Mouse (Mus musculus) R1 (cell line): ENCODE measurements at regions not wholly inside any gene's neighbourhood (a gene's known extent, or its start where the extent isn't known, plus 50 kb on each side); places are given as distances from the start of the nearest gene placed in this dataset.
"Not testable (repeated sequence)": the region's sequence is repeated elsewhere in the genome, so short reads cannot be mapped to it uniquely, and the experiment has no call there.

Experiments
- DNase-seq: peaks from one replicate; pipeline ENCODE4 v3.0.0-alpha.2; 2018; ENCODE audit warnings: low read depth, low spot score

DNA sequence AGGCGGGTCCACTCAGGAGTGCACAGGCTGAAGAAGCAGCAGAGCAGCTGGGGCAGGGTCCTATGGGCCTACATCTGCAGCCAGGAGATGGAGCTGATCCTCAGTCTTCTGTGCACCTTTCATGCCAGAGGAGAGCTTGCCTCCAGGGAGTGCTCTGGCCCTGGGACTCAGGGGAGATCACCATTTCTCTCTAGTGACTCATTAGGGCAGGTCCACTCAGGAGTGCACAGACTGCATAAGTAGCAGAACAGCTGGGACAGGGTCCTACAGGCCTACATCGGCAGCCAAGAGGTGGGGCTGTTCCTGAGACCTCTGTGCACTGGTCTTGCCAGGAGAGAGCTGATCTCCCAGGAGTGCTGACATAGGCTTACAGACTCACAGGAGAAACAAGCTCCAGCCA, 159.4 kb upstream of the Gm21897 start:
- DNase-seq = no peak

DNA sequence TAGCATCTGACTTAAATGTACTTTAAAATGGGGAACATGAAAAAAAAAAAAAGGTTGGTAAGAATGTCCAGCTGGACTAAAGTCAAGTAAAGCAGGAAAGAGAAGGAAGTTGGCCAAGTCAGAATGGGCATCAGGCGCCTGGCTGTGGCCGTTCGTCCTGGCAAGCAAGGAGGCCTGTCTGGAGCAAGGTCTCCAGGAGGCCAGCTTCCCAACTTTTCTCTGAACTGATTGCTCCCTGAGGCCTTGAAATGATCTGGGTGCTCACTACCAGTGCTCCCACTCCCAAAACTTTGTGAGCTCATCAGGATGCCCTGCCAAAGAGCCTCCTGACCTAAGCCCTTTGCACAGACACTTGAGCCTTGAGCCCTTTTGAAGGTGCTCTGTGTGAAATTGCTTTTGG, 141.7 kb upstream of the Gm21897 start:
- DNase-seq = no peak

DNA sequence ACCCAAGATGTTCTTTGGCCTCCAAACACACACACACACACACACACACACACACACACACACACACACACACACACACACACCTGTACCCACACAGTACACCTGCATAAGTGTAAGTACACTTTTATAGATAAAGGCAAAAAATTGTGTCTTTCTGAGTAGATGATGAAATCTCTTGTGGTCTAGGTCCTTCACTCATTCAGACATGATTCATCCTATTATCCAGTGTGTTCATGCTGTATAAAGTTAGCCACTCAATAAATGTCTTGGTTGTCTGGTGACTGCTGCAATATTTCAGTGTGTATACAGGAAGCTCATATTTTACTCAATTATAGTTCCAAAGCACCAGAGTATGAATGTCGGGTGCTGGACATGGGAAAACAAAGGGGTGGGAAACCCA, 131.5 kb upstream of the Gm21897 start:
- no peak for DNase-seq

DNA sequence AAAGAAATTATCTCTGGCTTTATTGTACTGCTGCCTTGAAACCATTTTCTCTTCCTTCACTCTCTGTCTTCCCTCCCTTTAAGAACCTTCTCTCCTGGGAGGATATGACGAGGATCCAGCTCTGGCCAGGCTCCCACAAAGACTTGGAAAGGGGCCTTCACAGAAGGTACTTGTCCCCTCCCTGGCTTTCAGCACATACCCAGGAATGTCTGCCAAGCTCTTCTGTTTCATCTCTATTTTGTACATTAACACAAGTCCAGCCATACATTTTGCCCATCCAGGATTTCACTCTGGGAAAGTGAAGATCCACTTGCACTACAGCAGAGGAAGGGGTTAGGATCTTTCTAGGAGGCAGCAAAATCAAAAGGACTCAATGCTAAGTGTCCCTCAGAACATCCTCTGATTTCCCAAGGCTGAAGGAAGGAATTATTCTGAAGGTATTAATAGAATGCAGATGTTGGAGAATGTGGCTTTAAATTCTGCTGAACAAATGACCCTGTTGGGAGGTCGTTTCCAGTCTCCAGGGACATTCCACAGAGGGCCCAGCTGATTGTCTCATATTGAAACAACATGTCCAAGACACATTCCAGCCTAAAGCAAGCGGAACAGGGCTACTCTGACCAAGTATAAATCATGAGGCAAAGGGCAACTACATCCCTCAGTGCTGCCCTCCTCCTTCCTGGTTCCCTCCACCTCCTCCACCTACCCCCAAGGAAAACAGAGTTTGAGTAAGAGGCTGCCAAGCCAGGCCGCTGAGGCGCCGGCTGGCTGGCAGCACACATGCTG, 122.1 kb upstream of the Gm21897 start:
- no peak for DNase-seq

DNA sequence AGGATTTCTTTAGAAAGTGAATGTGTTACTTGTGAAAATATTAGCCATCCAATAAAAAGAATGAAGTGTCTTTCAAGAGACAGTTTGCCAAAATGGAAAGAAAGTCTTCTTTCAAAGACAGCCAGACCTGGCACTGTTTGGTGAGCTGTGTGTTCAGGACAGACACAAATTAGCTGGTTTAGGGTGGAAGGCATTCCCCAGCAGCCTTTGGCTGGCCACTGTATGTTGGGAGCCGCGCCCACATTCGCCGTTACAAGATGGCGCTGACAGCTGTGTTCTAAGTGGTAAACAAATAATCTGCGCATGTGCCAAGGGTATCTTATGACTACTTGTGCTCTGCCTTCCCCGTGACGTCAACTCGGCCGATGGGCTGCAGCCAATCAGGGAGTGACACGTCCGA, 121.3 kb upstream of the Gm21897 start:
- not testable (repeated sequence) for DNase-seq

DNA sequence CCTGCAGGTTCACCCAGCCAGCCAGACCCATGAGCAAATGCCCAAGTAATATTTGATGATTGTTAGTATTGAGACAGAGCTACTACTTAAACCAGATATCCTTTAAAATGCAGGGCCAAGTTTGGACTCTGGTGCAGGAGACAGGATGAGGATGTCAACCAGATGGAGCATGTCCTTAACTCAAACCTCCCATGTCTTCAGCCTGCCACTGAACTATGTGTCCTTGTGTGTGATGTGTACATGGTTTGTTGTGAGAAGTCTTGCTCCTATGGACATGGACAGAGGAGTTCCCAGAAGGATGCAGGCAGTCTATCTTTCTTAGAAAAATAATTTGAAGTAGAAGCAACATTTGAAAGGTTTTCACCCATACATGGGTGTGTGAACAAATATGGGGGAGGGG, 120.4 kb upstream of the Gm21897 start:
- no peak for DNase-seq

DNA sequence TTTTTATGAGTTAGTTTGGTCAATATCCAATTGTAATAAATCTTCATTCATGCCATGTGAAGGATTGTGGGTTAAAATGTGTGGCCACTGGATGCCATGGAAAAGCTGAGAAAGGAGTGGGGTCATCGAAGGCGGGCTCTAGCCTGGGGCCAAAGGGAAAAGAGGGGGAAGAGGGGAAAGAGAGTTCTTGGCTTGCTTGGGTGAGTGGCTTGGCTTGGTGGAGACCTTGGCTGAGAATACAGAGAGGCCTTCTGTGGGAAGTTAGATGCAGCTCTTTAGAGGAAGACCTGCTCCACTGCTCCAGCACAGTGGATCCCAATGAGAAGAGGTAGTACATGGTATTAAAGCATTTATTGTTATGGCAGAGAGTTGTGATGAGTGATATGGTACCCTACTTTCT, 101.3 kb upstream of the Gm21897 start:
- no peak for DNase-seq

DNA sequence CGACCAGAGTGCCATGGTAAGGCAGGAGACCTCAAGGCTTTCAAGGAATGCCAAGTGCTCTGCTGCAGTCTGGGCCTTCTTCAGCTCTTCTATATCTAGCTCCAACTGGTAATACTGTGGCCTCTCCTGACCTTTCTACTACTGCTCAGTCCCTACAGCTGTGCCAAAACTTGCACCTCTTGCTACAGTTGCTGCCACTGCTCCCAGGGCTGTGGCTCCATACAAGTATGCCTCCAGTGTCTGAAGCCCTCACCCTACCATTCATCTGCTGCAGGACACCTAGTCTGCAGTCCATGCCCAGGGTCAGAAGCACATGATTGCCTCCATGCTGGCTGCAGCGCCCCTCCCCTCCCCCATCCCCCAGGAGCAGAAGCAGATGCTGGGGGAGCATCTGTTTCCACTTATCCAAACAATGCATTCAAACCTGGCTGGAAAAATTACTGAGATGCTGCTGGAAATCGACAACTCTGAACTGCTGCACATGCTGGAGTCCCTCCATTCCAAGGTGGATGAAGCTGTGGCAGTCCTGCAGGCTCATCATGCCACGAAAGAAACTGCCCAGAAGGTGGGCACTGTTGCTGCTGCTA, 96.2 kb upstream of the Gm21897 start:
- DNase-seq = no peak

DNA sequence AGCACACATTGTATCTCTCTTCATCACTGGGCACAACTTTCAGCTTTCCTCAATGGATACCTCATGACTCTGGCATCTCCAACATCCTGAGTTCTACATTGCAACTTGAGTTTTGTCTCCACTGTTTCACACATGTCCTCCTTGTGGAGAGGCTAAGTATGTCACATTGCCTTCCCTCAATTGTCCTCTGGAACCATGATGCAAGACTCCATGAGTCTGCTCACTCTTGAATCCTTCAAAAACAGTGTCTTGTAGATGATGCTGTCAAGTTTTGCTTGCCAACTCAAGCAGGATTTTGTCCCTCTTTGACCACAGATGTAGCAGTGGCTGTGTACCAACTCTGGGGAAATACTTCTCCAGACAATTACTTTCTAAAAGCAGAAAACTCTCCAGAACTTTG, 79.4 kb upstream of the Gm21897 start:
- no peak for DNase-seq

DNA sequence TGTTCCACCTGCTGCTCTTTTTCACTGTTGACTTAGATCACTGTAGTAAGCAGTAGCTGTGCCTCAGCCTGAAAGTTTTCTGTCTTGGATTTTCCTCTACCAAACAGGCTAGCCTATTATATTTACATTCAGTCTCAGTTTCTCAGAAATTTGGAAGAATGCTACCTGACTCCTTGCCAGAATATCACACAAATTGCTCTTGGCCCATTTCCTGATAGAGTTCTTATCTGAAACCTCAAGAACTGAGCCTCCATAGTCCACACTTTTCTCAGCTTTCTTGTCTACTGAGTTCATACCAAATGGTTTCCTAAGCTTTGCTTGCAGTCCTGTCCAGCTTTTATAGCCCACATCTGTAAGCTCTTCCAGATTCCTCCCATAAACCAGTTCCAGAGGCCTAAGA, 78.8 kb upstream of the Gm21897 start:
- no peak for DNase-seq

DNA sequence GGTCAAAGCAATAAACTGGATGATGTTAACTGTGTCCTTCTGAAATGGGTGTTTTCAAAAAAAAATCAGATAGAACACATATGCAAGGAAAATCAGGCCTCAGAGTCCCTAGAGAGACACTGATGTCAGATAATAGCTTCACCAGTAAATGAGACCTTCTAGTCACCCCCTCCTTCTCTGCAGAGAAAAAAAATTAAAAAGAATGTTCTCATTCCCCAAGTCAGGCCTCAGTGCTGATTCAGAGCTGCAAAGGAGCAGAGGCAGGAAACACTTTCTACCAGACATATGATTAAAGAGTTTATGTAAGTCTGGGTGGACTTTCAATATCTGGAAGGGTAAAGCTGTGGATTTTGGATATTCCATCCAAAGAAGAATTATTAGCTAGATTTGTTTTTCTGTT, 67.1 kb upstream of the Gm21897 start:
- DNase-seq = no peak

DNA sequence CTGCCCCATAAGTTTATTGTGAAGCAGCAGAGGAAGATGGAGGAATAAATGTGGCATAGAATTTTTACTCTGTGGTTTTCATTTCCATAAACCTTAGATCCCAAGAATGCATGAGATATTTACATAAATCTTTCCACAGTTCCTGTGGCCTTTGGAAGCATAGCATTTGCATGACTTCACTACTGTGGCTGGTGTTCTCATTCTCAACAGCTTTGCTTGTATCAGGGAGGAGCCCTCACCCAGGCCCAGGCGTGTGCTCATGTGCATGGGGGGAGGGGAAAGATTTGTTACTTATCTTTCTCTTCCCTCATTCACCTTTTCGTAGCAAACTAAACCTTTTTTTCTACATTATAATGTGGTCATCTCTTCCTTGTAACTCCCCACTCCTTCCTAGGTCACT, 65.6 kb upstream of the Gm21897 start:
- no peak for DNase-seq

DNA sequence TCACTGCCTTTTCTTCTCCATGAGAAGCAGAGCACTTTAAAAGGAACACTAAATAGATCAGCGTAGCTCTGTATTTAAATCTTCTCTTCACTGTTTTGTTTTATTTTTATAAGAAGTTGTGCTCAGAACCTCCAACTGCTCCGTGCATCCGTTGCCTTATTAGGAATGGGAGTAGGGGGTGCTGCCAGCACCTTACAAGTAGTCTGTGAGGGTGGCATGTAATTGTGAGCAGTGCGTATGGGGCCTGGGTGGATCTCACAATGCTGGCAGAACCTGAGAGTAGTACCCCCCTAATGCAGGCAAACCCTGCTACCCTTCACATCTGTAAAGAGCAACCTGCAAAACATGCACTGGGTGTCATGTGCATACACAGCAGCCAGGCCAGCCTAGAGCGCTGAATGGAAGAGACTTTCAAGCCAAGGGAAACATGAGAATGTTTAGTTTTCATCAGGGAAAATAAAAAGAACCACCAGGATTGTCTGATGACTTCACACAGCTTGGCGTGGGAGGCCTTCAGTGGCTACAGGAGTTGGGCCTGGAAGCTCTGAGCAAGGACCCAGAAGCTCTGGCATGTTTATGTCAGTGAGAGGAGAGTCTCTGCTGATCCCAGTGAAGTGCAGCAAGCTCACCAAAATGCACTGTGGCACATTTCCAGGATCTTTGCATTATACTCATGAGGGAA, 64.5 kb upstream of the Gm21897 start:
- DNase-seq = no peak

DNA sequence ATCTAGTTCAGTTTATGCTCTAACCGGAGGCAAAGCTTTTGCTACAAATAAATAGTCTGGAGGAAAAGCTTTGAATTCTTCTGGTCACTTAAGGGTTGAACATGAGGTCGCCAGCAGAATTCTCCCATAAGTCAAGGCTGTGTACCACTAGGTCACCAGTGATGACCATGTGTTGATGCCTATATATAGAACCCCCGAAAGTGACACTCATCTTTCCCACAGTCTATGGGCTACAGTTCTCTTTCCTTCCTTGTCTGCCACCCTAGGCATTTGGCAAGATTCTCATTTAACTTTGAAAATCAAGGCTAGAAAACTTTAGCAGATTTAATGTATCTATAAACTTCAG, 63.9 kb upstream of the Gm21897 start:
- no peak for DNase-seq

DNA sequence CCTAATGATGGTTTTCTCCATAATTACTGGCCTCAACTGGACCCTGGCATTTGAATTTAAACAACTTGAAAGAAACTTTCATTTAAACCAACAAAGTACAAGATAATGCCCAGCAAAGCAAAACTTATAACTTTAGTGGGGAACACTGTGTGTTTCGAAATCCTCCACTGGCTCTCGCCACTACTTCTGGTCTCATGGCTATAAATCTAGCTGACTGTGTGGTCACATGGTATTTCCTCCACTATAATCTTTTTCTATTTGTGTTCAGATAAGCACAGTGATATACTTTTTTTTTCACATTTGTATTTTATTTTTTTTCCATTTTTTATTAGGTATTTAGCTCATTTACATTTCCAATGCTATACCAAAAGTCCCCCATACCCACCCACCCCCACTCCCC, 62.6 kb upstream of the Gm21897 start:
- DNase-seq = no peak

DNA sequence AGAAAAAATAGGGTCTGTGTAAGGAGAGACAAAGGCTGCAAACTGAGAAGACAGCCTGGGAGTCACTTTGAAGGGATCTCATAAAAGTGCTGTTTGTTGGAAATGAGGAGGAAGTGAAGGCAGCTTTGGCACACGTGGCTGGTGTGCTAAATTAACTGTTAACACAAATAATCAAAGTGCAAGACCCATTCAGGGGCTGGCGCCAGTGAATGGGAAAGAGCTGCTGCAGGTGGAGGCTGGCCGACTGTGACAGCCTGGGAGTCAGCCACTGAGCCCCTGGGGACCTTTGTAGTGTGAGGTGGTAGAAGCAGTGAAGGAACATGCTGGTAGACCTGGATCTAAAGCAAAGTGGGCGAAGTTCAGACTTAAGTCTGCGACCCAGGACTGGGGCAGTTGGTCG, 57.8 kb upstream of the Gm21897 start:
- no peak for DNase-seq

DNA sequence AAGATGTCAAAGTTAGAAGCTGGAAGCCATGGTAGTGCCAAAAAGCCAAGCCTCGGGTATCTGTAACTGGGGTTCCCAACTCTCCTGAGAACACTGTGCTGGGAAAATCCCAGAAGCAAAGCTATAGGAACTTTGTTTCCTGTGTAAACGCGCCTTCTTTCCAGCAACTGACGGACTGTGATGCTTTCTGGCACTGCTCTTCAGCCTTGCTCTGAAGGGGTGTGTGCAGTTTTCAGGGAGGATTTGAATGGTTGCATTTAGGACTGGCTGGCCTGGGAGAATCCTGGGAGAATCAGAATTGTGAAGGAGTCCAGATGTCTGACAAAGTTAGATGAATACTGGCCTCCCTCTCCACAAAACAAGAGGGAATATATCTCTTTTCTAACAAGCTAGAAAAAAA, 57.2 kb upstream of the Gm21897 start:
- DNase-seq = no peak
